Mouse (Mus musculus) adrenal gland, postnatal 14 days (tissue): Measurements from ENCODE around the gene Mical2. TPM values are rescaled to one million over a fixed set of nuclear protein-coding genes. Genes with fewer than 3 reads are reported as not detected.

Source experiments
- DNase-seq: peaks from one replicate; pipeline ENCODE4 v3.0.0; 2021; ENCODE audit warnings: mixed read lengths
- total RNA-seq: library from RNA; stranded (reverse); gene quantifications from 2 replicates; pipeline ENCODE4 v1.2.3, GENCODE M21; 2021

Mical2 gene
- total RNA-seq, 1 experiment from 2014 or later, result 16.5 TPM

DNA sequence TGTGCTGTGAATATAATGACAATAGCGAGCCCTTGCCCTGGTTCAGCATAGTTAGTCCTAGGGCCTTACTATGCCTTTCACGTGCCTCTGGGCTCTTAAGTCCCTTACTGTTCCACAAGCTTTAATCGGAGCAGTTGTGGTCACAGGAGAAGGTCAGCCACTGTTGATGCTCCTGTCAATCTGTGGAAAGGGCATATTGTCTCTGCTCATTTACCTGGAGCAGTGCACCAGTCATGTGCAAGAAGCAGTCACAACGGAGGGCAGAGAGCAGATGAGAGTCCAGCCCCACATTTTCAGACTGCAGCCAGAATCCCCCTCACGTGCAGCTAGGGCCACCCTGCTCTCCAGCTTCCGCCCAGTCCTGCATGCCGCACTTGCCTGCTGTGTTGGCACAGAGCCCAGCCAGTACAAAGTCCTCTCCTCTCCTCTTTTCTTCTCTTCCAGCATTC is 128.9 kb downstream of the Mical2 start:
- DNase-seq, result peak; percentile 55

DNA sequence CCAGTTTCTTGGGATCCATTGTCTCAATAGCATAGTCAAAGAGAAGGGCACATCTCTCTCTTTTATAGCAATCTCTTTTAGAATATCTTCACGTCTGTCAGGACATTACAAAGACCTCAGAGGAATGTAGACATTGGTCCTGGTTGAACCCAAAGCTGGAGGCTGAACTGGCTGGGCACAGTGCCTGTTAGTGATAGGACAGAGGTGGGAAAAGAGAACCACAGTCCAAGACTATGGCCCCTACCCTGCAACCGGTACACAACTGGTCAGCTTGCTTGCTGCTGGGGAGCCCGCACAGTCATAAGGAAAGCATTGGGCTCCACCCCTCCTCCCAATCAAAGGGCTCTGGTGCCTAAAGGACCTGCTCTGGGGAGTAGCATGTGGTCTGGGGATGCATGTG is 133.9 kb downstream of the Mical2 start:
- no peak for DNase-seq

DNA sequence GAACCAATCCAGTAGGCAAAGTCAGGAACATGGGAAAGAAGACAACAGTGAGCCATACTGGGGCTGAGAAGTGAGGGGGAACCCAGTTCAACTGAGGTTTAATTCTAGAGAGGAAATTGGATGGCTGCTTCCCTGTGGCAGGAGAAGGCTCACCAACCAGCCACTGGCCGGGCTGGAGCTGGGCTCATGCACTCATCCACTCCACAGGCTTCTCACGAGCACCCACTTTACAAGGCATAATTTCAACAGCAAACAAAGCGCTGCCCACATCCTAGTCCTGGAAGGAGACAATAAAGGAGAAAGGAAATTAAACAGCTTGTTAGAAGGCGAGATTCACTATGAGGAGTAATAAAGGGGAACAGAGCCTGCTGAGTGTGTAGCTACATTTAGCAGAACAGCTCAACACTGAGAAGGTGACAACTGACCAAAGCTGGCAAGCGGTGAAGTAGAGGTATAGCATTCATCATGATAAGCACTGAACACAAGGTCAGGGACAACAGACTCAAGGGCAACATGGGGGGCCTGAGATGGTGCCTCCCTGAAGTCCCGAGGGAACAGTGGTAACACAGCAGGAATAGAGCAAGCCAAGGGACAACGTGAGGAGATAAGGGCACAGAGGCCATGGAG is 137.0 kb downstream of the Mical2 start:
- DNase-seq, result peak; percentile 44

DNA sequence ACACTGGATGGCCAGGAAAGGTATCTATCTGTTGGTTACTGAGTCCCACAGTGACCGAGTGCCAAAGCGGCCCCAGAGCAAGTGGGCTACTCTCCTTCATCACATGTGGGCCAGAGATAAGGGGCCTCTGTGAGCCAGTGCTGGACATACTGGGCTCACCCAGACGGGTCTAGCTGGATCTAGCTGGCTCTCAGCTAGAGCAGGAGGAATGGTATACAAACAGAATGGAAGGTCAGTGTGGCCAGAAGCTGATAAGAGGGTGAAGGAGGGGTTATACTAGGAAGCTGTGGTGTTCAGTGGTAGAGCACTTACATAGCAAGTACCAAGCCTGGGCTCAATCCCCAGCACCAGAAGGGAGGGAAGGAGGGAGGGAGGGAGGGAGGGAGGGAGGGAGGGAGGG is 140.2 kb downstream of the Mical2 start:
- DNase-seq, result no peak

DNA sequence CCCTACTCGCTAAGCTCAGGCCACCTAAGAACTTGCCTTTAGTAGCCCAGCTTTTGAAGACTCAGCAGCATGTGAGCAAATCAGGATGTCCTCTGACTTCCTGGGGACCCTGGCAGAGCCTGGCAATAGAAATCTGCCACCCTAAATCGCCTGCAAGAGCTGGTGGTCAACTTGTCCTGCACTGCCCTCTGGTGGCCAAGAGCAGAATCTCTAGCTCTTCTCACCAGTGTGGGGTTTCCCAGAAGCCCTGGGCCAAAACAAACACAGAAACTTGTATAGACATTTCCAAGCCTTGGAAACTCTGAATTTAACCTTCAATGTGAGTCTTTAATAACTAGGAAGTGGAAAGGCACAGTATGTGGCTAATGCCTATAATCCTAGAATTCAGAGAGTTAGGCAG is 143.4 kb downstream of the Mical2 start:
- peak; percentile 93 for DNase-seq

DNA sequence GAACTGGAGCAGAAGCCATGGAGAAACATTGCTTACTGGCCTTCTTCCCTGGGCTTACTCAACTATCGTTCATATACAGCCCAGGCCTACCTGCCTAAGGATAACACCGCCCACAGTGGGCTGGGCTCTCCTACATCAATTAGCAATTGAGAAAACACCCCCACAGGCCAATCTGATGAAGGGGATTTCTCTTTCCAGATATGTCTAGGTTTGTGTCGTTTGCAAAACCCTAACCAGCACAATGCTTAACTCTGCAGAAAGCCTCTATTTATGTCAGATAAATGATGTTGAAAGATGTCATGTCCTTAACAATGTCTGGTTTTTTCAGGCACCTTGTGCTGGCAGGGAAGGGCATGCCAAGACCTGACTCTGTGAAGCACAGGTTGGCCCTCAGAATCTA is 144.3 kb downstream of the Mical2 start:
- no peak for DNase-seq

DNA sequence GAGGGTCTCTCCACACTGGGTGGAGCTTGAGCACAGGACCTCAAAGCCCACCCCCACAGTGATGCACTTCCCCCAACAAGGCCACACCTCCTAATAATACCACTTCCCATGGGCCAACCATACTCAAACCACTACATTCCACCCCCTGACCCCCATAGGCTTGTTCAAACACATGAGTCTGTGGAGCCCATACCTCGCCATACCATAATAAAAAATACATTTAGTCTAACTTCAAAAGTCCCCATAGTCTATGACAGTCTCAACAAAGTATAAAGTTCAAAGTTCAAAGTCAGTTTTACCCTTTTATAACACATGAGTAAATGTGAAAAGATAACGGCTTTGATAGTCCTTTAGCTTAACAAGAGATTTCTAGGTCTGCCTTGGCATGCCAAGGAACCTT is 145.7 kb downstream of the Mical2 start:
- DNase-seq, result no peak

DNA sequence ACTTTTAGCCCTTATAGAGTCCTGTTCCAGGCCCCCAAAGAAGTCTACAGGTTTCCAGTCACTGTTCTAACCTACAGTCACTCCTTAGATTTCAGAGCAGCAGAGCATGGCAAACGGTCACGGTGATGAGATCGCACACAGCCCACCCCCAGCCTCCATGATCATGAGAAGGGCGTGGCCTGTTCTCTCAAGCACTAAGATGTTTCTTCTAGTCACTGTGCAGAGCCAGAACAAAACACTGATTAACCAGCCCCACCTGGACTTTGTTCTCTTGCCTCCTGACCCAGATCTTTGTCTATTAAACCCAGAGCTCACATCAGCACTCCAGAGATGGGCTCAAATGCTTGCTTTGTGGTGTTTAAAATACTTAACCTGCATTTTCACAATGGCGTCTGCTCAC is 148.4 kb downstream of the Mical2 start:
- DNase-seq, result no peak

DNA sequence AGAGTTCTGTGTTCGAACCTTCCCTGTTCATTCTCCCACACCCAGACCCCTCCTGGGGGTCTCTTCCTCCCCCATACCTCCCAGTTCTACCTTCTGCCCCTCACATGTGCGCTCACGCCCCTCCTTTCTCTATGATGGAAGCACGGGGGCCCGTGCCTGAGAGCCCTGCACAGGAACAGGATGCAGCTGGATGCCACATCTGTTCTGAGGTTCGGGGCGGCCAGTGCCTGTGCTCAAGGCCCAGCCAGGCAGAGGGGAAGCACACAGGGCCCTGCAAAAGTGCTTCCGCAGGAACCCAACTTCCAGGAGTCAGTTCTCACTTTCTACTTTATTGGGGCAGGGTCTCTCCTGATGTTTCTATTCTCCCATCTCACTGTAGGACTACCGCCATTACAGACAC is 149.4 kb downstream of the Mical2 start:
- no peak for DNase-seq

DNA sequence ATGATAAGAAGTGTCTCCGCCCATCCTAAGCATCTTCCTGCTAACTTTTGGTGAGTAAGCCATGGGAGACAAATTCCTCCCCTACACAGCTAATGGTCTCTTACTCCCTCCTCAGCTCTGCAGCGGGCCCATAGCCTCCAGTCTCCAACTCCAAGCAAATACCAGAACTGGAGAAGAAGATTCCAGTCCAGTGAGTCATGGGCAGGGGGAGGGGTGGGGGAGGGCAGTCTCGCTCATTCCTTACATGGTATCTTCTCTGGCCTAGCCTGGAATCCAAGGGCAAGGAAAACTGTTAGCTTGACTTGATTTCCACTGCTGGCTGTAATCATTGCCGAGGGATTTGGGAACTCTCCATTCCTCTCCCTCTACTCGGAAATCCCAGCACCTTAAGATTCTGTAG is 150.2 kb downstream of the Mical2 start:
- DNase-seq, result no peak

DNA sequence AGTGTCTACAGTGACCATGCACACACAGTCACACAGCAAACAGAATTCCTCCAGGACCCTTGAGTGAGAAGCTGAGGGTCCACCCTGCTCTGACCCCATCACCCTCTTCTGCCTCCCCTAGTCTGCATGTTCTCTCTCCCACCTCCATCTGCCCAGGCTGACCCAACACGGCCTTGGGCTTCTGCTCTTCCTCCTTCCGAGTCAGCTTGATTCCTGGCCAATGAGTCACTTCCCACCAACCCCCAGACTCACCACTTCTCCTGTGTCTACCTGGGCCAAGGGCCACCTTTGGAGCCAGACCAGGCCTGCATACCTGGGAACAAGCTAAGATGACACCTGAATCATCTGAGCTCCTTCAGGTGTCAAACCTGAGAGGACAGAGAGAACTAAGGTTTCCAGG is 151.0 kb downstream of the Mical2 start:
- DNase-seq, result no peak

DNA sequence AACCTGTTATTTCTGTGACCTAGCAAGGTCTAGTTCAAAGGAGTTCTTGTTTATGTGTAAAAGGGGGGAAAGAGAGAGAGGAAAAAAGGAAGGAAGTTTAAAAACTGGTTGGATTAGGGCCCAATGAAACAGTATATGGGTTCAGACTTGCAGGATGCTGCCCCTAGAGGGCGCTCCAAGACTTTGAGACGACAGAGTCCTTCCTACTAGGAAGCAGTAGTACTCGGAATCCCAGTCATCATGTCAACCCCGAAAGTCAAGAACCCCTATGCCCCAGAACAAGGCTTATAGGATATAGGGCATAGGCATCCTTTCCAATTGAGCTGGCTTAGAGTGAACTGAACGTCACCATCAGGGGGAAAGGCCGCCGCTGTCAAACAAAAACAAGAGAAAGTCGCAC is 151.7 kb downstream of the Mical2 start:
- DNase-seq, result peak; percentile 89

DNA sequence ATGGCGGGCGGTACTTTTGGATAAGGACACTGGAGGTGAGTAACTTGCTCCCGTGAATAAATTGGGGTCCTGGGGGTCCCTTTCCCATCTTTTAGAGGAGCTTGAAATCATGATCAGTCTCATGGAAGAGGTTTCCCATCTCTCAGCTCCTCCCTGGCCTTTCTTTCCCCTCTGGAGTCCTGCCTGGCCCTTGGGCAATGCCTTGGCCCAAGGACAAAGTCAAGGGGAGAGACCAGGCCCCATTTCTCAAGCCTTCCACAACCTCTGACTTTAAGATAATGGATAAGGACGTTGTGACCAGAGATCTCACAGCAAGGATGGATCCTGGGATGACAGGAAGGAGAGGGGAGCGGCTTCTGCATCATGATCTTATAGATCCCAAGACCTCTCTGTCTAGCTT is 152.4 kb downstream of the Mical2 start:
- peak; percentile 43 for DNase-seq

DNA sequence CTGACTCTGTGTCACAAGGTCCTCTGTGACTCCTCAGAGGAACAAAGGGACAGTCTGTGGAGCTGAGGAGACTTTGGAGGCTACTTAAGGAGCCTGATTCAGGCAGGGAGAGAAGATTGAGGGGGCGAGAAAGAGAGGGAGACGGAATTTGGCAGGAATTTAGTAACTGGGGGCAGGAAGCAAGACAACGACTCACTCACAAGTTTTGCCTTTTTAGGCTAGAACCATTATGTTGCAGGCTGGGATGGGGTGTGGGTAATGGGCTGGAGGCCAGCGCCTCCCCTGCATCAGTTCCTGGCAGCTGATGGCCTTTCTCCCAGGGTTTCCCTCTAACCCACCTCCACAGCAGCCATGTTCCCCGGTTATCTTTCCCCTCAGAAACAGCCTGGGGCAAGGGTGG is 152.8 kb downstream of the Mical2 start:
- no peak for DNase-seq

DNA sequence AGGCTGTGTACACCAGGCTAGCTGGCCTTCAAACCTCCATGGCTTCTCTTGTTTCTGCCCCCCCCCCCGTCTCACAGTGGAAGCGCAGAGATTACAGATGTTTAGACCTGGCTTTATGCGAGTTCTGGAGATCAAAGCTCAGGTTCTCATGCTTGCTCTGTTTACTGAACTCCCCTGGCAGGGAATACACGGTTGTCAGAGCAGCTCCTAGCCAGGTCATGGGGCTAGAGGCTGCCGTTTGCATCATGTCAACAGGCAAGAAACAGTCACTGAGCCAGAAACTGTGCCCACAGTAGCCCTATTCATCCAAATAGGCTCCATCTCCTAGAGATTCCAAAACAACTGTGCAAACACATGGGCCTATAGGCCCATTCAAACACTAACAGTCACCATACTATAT is 160.9 kb downstream of the Mical2 start:
- DNase-seq, result no peak

DNA sequence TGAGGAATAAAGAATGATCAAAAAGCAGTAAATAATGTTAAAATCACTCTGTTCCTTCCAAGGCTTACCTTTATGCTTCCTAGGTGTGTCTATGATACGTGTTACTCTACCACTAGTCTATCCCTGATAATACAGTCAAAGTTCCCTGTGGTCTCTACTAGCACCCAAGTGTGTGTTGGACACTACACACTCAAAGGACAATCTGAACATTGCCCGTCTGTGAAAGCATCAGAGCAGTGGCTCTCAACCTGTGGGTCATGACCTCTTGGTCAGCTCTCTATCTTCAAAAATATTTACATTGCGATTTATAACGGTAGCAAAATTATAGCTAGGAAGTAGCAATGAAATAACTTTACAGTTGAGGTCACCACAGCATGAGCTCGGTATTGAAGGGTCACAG is 162.2 kb downstream of the Mical2 start:
- no peak for DNase-seq

DNA sequence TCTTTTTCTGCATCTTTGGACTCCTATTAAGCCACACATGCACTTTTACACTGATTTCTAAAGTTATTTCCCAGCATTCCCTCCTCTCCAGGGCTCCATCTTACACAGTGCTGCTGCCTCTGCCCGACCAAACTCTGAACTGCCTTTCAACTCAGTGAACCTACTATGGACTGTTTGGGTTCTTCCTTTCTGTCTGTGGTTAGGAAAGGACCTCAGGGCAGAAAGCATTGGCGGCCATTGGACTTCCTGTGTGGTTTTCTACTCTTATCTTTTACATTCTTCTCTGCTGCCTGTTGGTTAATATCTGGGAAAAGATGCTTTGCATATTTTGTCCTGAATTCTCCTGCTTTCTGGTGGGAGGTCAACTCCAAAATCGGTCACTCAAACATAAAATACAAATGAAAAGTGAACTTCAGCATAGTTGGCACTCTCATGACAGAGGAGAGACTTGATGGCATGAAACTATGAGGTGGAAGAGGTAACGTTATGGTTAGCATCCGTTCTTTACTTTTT is 162.8 kb downstream of the Mical2 start:
- no peak for DNase-seq

DNA sequence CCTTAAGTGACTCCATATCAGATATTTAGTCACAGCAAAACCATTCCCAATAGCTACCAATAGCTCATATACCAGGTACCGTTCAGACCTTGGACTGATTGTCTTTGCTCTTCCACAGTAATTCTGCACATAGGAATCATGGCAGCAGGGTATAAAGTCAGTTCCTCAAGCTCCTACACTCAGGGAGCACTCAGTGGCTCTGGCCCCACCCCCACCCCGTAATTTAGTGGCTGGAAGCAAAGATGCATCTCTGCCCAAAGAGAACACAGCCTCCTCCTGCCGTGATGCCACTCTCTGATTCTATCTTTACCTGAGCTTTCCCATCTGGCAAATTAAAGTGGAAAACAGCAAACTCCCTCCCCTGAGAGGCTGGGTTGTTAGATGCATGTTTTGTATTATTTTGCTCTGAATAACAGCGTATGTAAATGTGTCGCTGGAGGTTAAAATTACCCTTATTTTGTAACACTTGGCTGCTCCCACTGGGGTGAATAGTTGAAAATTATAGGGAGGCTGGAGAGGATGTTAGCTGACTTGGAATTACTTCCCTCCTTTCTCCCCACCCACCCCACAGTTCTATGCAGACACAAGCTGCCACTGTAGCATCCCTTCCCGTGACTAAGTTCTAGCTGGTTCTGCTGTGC is 164.1 kb downstream of the Mical2 start:
- DNase-seq, result no peak

DNA sequence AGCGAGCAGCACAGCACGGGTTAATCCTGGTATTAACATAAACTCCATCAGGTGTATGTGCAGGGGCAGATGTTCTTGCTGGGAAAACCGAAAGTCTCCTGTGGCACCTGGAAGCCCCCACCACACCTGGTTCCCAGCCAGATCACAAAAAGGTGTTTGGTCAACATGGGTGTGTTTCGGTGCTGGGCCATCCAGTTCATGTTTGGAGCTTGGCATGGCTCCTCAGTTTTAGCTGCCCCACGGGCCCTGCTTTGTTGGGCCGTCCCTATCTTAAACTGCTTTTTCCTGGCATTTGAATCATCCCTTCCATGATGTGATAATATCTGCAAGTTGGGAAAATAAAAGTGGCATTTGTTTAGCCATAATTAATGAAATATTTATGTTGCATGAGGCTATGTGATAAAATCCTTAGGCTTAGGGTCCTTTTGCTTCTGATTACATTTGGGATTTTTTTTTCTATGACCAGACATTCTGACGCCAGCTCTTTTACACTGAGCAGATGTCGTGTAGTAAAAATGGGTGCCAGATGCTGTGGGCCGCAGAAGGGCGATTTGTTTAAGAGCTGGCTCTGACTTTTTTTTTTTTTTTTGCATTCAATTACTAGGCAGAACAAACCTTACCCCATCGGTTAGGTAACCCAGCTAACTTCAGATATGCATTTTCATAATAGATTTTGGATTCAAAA is 164.7 kb downstream of the Mical2 start:
- DNase-seq, result no peak

DNA sequence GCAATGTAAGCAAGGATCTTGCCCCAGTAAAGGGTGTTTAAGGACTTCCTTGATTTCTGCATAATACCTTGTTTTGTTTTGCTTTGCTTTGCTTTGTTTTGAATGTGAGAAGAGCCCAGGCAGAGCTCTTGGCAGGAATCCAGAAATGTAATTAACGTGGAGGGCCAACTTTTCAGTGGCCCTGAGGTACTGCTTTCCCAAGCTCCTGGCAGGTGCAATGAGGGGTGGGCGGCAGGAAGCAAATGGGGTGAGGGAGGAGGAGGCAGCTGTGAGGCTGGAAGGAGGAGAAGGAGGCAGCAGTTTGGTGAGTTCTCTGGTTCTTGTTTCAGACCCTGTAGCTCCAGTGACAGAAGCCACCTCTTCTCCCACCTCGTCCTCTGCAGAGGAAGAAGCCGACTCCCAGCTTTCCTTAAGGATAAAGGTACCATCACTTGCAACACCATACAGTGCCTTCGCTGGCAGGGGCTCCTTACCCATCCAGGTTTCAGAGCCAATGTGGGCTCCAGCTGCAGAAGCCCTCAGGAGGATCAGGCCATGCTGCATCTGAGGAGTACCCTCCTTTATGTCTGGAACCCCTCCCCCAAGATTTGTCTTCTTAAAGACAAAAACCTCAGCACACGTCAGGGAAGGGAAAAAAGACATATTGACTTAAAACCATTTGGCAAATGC is 165.4 kb downstream of the Mical2 start:
- no peak for DNase-seq

DNA sequence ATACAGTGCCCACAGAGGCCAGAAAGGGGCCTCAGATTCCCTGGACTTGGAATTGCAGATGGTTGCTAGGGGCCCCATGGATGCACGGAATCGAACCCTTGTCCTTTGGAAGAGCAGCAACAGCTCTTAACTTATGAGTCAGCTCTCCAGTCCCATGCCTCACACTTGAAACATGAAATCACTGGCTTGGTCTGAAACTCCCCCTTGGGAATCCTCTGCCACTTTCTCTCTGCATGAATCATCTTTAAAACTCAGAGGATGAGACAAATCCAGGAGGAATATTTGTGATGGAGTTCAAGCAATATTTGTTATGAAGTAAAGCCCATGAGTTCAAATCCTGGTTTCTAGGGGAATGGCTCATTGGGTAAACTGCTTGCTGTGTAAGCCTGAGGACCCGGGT is 172.1 kb downstream of the Mical2 start:
- no peak for DNase-seq

DNA sequence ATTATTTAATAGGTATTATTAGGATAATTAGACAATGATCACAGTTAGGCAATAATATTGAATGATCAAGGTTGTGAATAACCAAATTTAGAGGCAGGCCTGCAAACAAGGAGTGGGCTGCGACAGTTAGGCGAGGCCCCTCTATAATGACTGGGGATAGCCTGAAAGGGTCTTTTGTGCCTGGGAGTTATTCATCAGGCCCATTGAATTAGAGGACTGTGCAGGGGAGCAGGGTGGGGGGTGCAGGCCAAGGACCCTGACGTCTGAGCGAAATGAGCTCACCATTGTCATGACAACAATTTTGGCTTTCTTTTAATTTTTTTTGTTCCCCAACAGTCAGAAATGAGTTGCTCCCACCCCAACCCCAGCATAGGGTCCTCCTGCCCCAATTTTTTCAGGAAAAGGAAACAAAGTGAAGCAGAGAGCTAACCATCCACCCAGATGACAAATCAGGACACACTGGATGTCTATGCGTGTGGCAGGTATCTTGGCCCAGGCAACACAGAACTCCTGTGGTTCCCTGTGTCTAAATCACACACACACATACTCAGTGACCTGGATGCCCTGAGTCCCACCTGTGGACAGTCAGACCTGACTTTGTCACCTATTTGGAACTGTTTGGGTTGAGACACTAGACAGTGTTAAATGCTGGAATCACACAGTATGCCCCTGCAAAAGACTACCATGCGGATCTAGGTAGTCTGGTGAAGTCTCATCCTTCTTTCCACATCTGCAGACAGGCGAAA is 173.9 kb downstream of the Mical2 start:
- no peak for DNase-seq
